Mouse (Mus musculus) olfactory bulb, adult 2 months (tissue): Measurements from ENCODE around the gene Olfr606. TPM values are rescaled to one million over a fixed set of nuclear protein-coding genes. Genes with fewer than 3 reads are reported as not detected.
"Not testable (repeated sequence)": the region's sequence is repeated elsewhere in the genome, so short reads cannot be mapped to it uniquely, and the experiment has no call there.

Experiments used
- H3K27ac ChIP-seq: fragments of 200-500 bp; 2 replicates; pipeline ENCODE4 v1.5.1; 2012; ENCODE audit warnings: low read depth, low read length; ENCODE audit not compliant: insufficient read depth
- H3K4me1 ChIP-seq: fragments of 200-500 bp; 2 replicates; pipeline ENCODE4 v1.6.1; 2012; ENCODE audit warnings: low read length; ENCODE audit not compliant: control insufficient read depth, insufficient read depth
- H3K4me3 ChIP-seq: fragments of 200-500 bp; 2 replicates; pipeline ENCODE4 v1.5.1; 2012; ENCODE audit warnings: mild to moderate bottlenecking, low read depth, low read length, moderate library complexity; ENCODE audit not compliant: insufficient read depth
- CTCF ChIP-seq: fragments of 200-500 bp; IDR thresholded peaks from 2 replicates; pipeline ENCODE4 v1.5.1; 2012; ENCODE audit warnings: low read depth, mild to moderate bottlenecking, low read length, moderate library complexity; ENCODE audit not compliant: insufficient read depth
- POLR2A ChIP-seq: fragments of 200-500 bp; IDR thresholded peaks from 2 replicates; pipeline ENCODE4 v1.6.1; 2012; ENCODE audit warnings: mild to moderate bottlenecking, low read depth, low read length, moderate library complexity; ENCODE audit not compliant: insufficient read depth
- WGBS: fragments of 180-500 bp; shearing (Covaris S2); methylation state at CpG from one replicate; pipeline ENCODE4 v1.1.7; 2018; 5-methylcytosine and 5-hydroxymethylcytosine counted together
- polyA plus RNA-seq: library from polyadenylated mRNA; stranded (reverse); fragments of >200 nt; gene quantifications from 2 replicates; pipeline ENCODE4 v1.2.4, GENCODE M21; 2012; ENCODE audit warnings: low replicate concordance; ENCODE audit not compliant: missing spikeins, insufficient read depth, insufficient read length

Gene Olfr606
- not detected in 2 replicates for polyA plus RNA-seq

DNA sequence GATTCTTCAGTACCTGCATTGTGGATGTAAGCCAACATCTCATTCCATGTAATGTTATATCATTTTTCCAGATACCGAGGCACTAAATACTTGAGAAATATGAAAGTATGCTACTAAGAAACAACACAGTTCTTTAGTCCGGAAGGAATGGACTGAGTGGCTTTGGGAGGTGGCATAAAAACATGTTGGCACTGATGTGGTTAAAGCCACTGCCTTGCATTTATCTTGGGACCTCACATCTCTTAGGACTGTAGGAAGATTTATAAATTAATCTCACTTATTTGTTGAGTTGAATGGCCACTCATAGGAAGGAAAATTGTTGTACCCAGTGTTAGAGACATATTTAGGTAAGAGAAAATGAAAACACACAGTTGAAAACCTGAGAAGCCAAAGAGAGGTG is at the start of gene Olfr606:
Gene Olfr606, plus strand, starts transcription at position 301 of the 400 bp plus-strand sequence.
- Histone ChIP-seq H3K4me1 (no peaks in the 10 kb centered on the region), H3K4me3 (no peak within 1 kb of the TSS), H3K27ac (no peak within 1 kb of the TSS)
- no peak for TF ChIP-seq CTCF
- TF ChIP-seq POLR2A, result no peak
- WGBS, result 93% methylated on average over 2 of the region's 2 CpGs

DNA sequence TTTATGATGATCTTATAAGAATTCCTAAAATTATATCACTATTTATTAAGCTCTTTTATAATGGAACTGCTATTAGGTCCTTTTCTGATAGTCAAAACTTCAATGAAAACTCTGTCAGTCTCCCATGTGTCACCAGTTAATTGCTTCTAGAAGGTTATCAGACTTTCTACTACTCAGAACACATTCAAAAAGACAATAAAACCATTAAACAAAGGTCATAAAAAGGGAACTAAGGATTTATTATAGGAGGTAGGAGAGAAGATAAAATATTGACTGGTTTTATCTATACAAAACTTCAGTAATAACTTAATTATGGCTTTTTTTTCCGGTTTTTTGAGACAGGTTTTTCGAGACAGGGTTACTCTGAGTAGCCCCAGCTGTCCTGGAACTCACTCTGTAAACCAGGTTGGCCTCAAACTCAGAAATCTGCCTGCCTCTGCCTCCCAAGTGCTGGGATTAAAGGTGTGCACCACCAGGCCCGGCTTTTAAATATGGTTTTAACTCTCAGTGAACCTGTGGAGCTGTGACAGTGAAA is 42.3 kb upstream of the Olfr606 start:
- H3K4me1 ChIP-seq, H3K27ac ChIP-seq, H3K4me3 ChIP-seq: not testable (repeated sequence)
- WGBS, result 60% methylated on average over 3 of the region's 3 CpGs

DNA sequence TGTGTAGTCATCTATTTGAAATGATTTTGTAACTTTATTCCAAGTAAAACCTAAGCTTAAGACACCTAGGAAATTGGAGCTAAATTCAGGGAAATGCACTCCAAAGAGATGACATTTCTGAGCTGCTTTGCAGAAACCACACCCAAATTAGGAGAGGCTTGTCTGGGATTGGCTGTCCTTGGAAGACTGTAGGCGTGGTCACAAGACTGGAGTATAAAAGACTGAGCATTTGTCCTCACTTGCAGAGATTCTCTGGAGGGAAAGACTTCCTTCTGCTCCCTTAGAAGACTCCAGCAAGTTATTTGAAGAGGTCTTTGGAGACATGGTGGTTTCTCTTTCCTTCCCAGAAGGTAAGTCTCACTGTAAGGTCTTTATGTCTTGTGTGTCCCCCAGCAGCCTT is 34.1 kb upstream of the Olfr606 start, which contains the start of gene Usp17lc:
Gene Usp17lc, plus strand, starts transcription at position 301 of the 400 bp plus-strand sequence.
- H3K27ac ChIP-seq, H3K4me1 ChIP-seq, H3K4me3 ChIP-seq: not testable (repeated sequence)
- 48% methylated on average over 1 of the region's 1 CpGs for WGBS

DNA sequence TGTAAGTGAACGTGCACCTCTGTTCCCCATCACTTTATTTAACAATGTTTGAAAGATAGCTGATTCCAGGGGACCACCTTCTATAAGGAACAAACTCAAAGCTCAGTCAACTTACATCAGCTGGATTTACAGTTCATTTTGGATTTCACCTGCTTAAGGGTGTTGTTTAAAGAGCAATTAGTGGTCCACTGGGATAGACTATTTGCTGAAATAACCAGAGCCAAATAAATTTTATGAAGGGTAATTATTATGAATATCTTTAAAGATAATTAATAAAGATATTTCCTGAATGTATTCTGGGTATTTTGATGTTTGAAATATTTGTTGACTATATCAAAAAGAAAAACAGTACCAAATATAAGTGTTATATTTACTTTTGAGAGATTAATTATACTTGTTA is 3.5 kb upstream of the Olfr606 start, which contains the start of gene Olfr605:
Gene Olfr605, minus strand, starts transcription at position 101 of the 400 bp plus-strand sequence.
- WGBS, result 84% methylated on average over 1 of the region's 1 CpGs
- no peak within 1 kb of the TSS for H3K27ac ChIP-seq
- TF ChIP-seq POLR2A (no peak), CTCF (no peak)
- no peak within 1 kb of the TSS for H3K4me3 ChIP-seq
- no peaks in the 10 kb centered on the region for H3K4me1 ChIP-seq

DNA sequence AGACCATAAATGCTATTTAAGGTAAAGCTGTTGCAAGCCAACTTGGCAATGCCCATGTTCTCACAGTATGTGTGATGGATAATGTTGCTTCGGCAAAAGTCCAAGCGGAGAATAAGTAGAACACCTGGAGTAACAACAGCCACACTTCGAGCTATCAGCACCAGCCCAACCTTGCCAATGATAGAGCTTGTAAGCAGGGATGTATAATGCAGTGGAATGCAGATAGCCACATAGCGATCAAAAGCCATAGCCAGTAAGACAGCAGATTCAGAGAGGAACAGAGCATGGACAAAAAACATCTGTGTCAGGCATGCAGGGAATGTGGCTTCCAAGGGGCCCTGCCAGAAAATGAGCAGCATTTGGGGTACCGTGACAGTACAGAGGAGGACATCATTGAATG is 11.7 kb downstream of the Olfr606 start:
- Histone ChIP-seq H3K4me1 (no peaks in the 10 kb centered on the region), H3K4me3 (no peak overlapping the region), H3K27ac (no peak overlapping the region)
- no peak for TF ChIP-seq CTCF
- TF ChIP-seq POLR2A, result no peak
- WGBS, result 94% methylated on average over 5 of the region's 5 CpGs

DNA sequence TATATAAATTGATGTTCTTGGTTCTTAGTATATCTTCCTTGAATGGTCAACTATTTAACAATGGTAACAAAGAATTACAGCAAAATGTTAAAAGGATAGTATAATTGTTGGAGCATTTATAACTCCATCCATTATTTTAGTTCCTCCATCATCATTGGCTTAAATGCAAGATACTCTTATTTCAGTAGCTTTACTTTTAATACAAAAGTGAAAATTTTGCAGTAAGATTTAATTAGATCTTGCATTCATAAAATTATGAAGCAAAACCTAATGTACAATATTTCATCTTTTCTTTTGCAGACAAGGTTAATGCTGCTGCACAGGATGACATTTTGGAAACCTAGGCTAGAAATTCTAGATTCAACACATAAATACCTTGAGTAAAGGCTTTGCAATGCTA is 20.7 kb downstream of the Olfr606 start, which contains the start of gene Olfr608:
Gene Olfr608, plus strand, starts transcription at position 301 of the 400 bp plus-strand sequence.
- no peaks in the 10 kb centered on the region for H3K4me1 ChIP-seq
- TF ChIP-seq CTCF (no peak), POLR2A (no peak)
- no peak within 1 kb of the TSS for H3K4me3 ChIP-seq
- H3K27ac ChIP-seq, result no peak within 1 kb of the TSS

DNA sequence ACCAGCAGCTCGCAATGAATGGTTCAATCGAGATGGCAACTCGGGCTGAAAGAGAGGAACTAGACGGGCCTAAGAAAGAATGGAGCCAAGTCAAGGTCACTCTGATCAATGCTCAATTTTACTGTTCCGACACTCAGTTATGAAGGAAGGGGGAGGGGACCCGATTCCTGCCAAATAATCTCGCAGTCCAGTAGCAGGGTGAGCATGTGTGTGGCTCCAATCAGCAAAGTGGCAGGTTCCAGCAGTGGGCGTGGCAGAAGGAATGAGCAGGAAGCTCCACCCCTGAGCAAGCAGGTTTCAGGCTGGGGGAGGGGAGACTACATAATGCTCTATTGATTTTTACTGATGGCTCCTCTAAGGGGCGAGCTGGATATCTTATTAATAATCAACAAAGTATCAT is 28.3 kb downstream of the Olfr606 start:
- not testable (repeated sequence) for H3K4me1 ChIP-seq, H3K4me3 ChIP-seq, H3K27ac ChIP-seq
- 77% methylated on average over 9 of the region's 9 CpGs for WGBS

DNA sequence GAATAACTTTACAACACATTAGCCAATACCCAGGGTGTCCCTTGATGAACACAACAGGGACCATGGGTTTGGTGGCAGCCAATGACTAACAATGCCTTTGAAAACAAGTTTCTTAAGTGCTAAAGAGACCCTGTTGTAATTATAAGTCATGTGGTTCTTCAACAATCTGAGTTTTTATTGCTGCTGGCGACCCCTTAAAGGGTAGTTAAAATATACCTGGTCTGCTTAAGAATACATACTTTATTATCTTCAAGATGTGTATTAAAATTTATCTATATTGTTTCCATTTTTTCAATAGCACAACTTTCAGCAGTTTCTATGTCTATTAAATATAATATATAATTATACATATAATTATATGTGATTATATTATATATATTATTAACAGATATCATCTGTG is 49.1 kb downstream of the Olfr606 start, which contains the start of gene Olfr609:
Gene Olfr609, minus strand, starts transcription at position 101 of the 400 bp plus-strand sequence.
- Histone ChIP-seq H3K27ac (no peak within 1 kb of the TSS), H3K4me1 (no peaks in the 10 kb centered on the region), H3K4me3 (no peak within 1 kb of the TSS)
- WGBS, result 69% methylated on average over 1 of the region's 1 CpGs
- TF ChIP-seq CTCF (no peak), POLR2A (no peak)

Other genes with a start within 250 kb of the Olfr606 start
- gene Olfr593, start 237.2 kb upstream of the Olfr606 start, polyA plus RNA-seq, result not detected in 2 replicates
- not detected in 2 replicates for gene Olfr594, start 232.1 kb upstream of the Olfr606 start, polyA plus RNA-seq
- not detected in 2 replicates for gene Usp17ld, start 196.5 kb upstream of the Olfr606 start, polyA plus RNA-seq
- gene Olfr596, start 143.4 kb upstream of the Olfr606 start, polyA plus RNA-seq, result not detected in 2 replicates
- not detected in 2 replicates for gene Olfr597, start 132.7 kb upstream of the Olfr606 start, polyA plus RNA-seq
- not detected in 2 replicates for gene Olfr598, start 125.5 kb upstream of the Olfr606 start, polyA plus RNA-seq
- not detected in 2 replicates for gene Olfr599, start 113.1 kb upstream of the Olfr606 start, polyA plus RNA-seq
- gene Olfr600, start 99.4 kb upstream of the Olfr606 start, polyA plus RNA-seq, result not detected in 2 replicates
- gene Olfr601, start 86.4 kb upstream of the Olfr606 start, polyA plus RNA-seq, result not detected in 2 replicates
- not detected in 2 replicates for gene Olfr603, start 62.9 kb upstream of the Olfr606 start, polyA plus RNA-seq
- gene Usp17lc, start 34.0 kb upstream of the Olfr606 start, polyA plus RNA-seq, result not detected in 2 replicates
- not detected in 2 replicates for gene Olfr605, start 3.6 kb upstream of the Olfr606 start, polyA plus RNA-seq
- not detected in 2 replicates for gene Olfr607, start 15.1 kb downstream of the Olfr606 start, polyA plus RNA-seq
- not detected in 2 replicates for gene Olfr608, start 20.8 kb downstream of the Olfr606 start, polyA plus RNA-seq
- gene Olfr609, start 49.0 kb downstream of the Olfr606 start, polyA plus RNA-seq, result not detected in 2 replicates
- not detected in 2 replicates for gene Olfr610, start 63.1 kb downstream of the Olfr606 start, polyA plus RNA-seq
- not detected in 2 replicates for gene Olfr611, start 71.8 kb downstream of the Olfr606 start, polyA plus RNA-seq
- gene Olfr612, start 93.7 kb downstream of the Olfr606 start, polyA plus RNA-seq, result not detected in 2 replicates
- not detected in 2 replicates for gene Olfr613, start 99.0 kb downstream of the Olfr606 start, polyA plus RNA-seq
- gene Olfr615, start 107.0 kb downstream of the Olfr606 start, polyA plus RNA-seq, result not detected in 2 replicates
- not detected in 2 replicates for gene Olfr616, start 120.1 kb downstream of the Olfr606 start, polyA plus RNA-seq
- not detected in 2 replicates for gene Olfr617, start 124.0 kb downstream of the Olfr606 start, polyA plus RNA-seq
- not detected in 2 replicates for gene Olfr618, start 141.1 kb downstream of the Olfr606 start, polyA plus RNA-seq
- gene Olfr619, start 151.5 kb downstream of the Olfr606 start, polyA plus RNA-seq, result not detected in 2 replicates
- gene Olfr620, start 163.5 kb downstream of the Olfr606 start, polyA plus RNA-seq, result not detected in 2 replicates
- gene Olfr622, start 193.7 kb downstream of the Olfr606 start, polyA plus RNA-seq, result not detected in 2 replicates
- gene Olfr623, start 214.7 kb downstream of the Olfr606 start, polyA plus RNA-seq, result not detected in 2 replicates
- gene Olfr624, start 222.1 kb downstream of the Olfr606 start, polyA plus RNA-seq, result not detected in 2 replicates
- gene Olfr625-ps1, start 233.7 kb downstream of the Olfr606 start, polyA plus RNA-seq, result not detected in 2 replicates